Mouse (Mus musculus) frontal cortex, postnatal 14 days (tissue): ENCODE results near the gene Pfdn6.
"Not testable (repeated sequence)": the region's sequence is repeated elsewhere in the genome, so short reads cannot be mapped to it uniquely, and the experiment has no call there.

Source experiments
- DNase-seq, 2 experiments: peaks; one replicate each; pipeline ENCODE4 v3.0.0; 2022; ENCODE audit warnings: low spot score in 2 of 2

Gene Pfdn6

DNA sequence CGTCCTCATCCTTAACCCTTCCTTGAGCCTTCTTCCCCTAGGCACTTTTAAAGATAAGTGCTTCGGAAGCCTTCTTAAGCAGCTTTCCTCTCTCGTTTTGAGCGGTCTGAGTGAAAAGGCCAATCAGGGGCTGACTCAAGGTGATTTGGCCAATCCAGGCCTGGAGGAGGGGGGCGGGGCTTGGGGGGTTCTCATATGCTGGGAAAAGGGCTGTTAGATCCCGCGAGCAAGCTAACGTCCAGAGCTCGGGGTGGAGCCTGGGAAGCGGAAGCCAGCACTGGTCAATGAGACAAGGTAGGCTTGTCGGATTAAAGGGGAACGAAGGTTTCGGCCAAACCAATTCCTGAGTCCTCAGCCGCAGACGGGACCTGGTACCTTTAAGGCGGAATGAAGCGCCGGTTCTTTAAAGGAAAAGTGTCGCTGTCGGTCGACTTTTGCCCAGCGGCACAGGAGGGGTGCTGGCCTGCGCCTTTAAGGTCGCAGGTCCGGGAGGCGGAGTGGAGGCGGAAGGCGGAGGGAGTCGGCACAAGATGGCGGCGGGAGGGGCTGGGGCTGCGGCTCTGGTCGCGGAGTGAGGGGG is 24.4 kb downstream of the Pfdn6 start, which contains the start of the genes Tapbp and Zbtb22:
Gene Tapbp, plus strand, starts transcription at position 229 of the 580 bp plus-strand sequence.
Gene Zbtb22, plus strand, starts transcription at position 234 of the 580 bp plus-strand sequence.
- peak; percentile 93 to 97 for DNase-seq

DNA sequence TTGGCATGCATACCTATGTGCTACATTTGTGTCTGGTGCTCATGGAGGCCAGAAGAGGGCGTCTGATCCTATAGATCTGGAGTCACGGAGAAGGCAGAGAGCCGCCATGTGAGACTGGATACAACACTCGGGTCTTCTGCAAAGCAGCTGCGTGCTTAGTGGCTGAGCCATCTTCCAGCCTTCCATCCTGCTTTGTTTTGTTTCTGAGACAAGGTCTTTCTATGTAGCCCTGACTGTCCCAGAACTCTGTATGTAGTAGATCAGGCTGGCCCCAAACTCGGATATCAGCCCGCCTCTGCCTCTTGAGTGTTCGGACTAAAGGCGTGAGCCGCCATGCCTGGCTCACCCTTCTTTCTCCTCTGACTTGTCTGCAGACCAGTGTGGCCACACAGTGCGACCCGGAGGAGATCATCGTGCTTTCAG is 25.2 kb downstream of the Pfdn6 start:
- no peak for DNase-seq

DNA sequence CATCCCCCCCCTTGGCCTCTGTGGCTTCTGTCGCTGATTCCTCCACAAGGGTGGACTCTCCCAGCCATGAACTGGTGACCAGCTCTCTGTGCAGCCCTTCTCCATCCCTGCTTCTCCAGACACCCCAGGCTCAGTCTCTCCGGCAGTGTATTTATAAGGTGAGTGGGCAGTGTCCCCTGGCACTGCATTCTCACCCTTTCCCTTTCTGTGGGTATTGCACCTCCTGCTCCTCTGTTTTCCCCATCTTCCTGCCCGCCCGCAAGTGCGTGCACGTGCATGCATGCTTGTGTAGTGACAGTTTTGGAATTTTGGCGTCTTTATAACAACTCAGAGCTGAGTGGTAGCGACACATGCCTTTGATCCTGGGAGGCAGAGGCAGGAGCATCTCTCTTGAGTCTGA is 26.2 kb downstream of the Pfdn6 start:
- no peak for DNase-seq

DNA sequence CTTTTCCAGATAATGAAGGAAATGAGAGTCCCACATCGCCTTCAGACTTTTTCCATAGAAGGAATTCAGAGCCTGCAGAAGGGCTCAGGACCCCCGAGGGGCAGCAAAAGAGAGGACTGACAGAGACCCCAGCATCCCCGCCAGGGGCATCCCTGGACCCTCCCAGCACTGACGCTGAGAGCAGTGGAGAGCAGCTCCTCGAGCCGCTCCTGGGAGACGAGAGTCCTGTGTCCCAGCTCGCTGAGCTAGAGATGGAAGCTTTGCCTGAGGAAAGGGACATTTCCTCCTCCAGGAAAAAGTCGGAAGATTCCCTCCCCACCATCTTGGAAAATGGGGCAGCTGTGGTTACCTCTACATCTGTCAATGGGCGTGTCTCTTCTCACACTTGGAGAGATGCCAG is 26.9 kb downstream of the Pfdn6 start:
- DNase-seq = no peak

DNA sequence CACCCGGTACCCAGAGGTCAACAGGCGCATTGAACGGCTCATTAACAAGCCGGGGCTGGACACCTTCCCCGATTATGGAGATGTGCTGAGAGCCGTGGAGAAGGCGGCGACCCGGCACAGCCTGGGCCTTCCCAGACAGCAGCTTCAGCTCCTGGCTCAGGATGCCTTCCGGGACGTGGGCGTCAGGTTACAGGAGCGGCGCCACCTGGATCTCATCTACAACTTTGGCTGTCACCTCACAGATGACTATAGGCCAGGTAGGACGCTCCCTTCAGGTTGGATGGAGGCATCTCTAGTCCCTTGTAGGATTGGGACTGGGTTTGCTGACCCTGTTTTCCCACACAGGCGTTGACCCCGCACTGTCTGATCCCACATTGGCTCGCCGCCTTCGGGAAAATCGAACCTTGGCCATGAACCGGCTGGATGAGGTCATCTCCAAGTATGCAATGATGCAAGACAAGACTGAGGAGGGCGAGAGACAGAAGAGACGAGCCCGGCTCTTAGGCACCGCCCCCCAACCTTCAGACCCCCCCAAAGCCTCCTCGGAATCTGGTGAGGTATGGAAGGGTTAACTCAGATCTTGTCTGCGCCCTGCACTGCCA is 28.2 kb downstream of the Pfdn6 start:
- no peak for DNase-seq

DNA sequence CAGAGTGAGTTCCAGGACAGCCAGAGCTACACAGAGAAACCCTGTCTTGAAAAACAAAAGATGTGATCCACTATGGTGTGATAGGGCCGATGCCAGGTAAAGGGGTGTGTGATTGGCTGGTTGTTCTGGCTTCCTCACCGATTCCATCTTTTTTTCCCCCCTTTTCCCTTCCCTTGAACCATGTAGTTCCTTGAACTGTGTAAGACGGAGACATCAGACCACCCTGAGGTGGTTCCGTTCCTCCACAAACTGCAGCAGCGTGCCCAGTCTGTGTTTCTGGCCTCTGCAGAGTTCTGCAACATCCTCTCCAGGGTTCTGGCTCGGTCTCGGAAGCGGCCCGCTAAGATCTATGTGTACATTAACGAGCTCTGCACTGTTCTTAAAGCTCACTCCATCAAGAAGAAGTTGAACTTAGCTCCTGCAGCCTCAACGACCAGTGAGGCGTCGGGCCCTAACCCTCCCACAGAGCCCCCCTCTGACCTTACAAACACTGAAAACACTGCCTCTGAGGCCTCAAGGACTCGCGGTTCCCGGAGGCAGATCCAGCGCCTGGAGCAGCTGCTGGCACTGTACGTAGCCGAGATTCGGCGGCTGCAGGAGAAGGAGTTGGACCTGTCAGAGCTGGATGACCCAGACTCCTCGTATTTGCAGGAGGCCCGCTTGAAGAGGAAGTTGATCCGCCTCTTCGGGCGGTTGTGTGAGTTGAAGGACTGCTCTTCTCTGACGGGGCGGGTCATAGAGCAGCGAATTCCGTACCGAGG is 28.9 kb downstream of the Pfdn6 start:
- DNase-seq = peak in 1 of 2 experiments; percentile 5

DNA sequence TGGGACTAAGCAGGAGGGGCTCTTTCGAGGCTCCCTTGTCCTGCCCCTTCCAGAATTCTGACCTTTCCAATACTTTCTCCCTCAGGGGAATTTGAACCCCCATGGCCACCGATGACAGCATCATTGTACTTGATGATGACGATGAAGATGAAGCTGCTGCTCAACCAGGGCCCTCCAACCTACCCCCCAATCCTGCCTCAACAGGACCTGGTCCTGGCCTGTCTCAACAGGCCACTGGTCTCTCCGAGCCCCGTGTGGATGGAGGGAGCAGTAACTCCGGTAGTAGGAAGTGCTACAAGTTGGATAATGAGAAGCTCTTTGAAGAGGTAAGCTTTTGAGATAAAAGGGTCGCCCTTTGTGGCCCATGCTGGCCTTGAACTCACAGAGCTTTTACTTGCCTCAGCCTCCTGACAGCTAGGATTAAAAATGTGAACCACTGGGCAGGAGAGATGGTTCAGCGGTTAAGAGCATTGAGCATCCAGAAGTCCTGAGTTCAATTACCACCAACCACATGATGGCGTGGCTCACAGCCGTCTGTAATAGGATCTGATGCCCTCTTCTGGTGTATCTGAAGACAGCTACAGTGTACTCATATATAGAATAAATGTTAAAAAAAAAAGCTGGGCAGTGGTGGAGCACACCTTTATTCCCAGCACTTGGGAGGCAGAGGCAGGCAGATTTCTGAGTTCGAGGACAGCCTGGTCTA is 29.6 kb downstream of the Pfdn6 start:
- DNase-seq = no peak

DNA sequence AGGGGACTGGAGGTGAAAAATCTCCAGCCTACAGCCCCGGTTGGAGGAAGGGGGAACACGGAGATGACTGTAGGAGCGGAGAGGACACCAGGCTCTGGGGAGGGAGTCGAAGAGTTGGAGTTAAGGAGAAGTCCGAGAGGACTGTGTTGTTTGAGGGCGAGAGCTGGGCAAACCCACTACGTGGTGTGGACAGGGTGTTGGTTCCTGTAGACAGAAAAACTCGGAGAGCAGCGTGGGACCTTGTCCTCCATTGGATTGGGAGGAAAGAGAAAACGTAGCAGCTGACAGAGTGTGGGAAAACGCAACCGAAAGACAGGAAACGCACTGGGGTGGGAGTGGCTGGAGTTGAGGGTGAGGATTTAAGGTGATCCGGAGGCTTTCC is 30.3 kb downstream of the Pfdn6 start:
- DNase-seq = no peak

DNA sequence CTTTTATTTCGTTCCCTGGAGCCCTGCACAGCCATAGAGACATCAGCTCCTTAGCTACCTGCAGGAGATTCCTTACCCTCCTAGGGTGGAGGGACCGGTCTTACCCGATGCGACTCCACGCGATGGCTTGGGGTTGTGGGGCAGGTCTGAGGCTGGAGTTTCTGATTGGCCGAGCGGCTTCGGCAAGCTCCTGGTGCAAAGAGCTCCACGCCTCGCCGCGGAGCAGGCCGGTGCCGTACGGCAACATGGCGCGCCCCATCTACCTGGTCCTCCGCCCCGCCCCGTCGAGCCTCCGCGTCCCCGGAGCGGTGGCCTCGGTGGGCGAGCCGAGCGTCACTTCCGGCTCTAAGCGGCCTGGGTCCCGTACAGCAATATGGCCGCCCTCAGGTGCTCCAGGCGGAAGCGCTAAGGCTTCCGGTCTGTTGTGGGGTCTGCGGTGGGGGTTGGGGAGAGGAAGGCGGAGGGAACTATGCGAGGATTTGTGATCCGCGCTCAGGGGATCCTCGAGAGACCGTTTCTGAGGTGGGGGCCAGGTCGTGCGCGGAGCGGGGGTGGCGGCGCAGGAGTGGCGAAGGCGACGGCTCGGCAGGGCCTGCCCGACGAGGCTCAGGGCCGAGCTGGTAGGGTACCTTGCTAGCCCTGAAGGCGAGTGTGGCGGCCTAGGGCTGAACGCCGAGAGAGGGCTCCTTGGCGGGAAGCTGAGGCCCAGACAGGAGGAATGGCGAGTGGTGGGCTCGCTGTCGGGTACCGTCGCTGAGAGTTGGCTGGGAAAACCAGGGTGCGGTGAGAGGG is 30.9 kb downstream of the Pfdn6 start, which contains the start of gene Daxx:
Gene Daxx, plus strand, starts transcription at position 338 of the 792 bp plus-strand sequence.
- peak; percentile 95 to 97 for DNase-seq

DNA sequence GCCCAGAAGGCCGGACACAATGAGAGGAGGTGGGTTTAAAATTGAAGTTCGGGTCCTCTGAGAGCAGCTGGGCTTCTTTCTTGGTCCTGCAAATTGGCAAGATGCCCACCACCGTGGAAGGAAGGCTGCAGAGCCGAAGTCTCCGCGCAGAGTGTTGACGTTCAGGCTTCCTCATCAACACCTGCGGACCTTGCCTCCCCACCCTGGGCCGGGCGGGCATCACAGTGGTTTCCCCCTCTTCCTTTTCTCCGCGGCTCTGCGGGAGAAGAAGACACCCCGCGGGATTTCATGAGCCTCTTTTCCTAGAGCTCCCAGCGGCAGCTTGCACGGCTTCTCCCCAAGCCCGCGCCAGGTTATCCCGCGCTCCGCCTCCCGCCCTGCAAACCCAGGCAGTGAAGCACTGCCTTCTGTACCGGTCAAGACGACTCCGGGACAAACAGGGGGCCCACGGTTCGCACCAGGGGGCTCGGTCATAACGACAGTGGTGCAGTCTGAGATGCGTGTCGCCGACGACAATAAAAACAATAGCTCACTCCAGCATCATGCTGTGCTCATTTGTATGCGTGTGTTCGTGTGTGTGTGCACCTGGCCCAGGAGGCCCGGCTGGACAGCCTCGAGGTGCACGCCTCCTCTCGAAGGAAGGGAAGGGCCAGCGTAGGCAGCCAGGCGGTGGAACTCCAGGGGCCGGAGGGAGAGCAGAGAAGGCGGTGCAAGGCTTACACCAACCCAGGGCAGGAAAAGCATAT is 31.6 kb downstream of the Pfdn6 start:
- DNase-seq = peak; percentile 51 to 56

DNA sequence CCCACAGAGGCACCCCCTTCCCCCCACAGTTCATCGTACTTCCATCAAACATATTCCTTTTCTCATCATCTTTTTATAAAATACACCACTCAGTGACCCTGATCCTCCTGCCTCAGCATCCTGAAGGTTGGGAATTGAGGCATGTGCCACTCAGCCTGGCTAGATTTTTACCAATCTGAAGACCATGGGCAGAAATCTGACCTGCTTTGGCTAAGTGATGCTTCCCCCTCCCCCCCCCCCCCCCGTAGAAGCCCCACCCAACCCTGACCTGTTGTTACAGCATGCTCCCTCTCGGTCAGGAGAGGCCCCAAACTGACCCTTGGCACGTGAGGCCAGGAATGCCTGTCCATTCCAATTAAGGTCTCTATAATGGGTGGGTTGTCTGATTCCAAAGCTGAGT is 35.3 kb downstream of the Pfdn6 start, which contains the start of gene Platr17:
Gene Platr17, plus strand, starts transcription at position 301 of the 400 bp plus-strand sequence.
- DNase-seq = not testable (repeated sequence)

DNA sequence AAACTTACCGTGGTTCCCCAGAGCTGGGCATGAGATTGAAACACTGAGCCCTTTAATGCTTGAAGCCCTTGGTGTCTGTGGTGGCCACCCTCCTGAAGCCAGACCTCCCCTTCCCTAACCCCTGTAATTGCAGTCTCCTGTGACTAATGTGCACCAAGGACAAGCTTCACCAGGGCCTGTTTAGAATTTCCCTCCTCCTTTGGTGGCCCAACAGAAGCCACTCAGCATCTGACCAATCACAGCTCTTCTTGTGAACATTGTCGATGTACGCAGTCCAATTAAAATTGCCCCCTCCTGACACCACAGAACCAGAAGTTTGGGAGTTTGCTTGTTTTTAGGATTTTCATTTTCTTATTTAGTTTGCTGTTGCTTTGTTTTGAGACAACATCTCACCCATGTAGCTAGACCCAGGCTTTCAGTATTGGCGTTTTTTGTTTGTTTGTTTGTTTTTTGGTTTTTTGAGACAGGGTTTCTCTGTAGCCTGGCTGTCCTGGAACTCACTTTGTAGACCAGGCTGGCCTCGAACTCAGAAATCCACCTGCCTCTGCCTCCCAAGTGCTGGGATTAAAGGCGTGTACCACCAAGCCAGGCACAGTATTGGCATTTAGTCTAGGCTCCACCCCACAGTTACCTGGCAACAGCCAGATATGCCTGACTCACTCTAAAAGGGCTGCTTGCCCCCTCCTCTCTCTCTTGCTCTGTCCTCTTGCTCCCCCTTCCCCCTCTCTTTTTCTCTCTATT is 36.1 kb downstream of the Pfdn6 start:
- DNase-seq = not testable (repeated sequence)

DNA sequence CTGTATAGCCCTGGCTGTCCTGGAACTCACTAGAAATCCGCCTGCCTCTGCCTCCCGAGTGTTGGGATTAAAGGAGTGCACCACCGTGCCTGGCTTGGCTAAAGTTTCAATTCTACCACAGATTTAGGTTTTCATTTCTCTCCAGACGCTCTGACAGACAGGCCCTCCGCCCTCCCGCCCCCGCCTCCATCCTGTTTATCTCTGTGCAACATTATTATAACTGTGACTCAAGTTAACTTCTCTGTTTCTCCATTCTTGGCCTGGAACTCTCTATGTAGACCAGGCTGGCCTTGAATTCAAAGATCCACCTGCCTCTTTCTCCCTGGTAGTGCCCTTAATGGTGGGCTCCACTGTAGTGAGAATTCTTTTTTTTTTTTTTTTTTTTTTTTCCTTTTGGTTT is 37.7 kb downstream of the Pfdn6 start:
- DNase-seq = no peak

DNA sequence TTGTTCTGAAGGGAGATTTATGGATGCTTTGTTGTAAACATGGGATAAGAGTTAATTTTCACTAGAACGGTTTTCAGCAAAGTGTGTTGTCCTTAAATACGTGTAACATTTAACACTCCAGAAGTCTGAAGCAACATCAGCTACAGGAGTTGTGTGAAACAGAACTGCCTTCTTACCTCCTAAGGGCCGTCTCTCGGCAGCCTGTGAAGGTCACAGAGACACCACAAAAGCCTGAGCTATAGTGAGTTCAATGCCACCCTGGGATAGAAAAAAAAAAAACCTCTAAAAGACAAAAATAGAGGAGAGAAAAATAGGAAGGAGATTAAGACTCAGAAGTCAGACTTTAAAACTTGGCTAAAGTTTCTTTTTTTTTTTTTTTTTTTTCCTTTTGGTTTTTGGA is 38.1 kb downstream of the Pfdn6 start:
- no peak for DNase-seq

DNA sequence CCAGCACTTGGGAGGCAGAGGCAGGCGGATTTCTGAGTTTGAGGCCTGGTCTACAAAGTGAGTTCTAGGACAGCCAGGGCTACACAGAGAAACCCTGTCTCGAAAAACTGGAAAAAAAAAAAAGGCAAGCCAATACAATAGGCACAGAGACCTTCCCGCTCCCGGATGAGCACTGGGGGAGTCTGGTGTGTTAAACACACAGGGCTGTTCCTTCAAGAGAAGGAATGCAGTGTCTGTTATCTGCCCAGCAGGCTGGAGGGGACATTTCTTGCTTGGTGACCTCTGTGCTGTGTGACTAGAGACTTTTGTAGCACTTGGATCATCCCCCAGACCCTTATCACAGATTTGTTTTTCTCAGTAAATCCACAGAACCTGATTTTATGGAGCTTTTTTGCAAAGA is 38.5 kb downstream of the Pfdn6 start:
- no peak for DNase-seq

DNA sequence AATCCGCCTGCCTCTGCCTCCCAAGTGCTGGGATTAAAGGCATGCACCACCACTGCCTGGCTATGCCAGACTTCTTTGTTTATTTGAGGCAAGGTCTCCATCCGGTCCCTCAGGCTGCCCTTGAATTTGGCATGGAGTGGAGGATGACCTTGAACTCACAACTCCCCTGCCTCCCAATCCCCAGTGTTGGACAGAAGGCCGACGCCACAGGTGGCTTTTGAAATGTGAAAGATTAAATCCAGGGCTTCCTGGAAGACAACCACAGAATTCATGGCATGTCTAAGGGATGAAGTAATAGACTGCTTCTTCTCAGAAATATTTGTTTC is 39.2 kb downstream of the Pfdn6 start:
- no peak for DNase-seq

DNA sequence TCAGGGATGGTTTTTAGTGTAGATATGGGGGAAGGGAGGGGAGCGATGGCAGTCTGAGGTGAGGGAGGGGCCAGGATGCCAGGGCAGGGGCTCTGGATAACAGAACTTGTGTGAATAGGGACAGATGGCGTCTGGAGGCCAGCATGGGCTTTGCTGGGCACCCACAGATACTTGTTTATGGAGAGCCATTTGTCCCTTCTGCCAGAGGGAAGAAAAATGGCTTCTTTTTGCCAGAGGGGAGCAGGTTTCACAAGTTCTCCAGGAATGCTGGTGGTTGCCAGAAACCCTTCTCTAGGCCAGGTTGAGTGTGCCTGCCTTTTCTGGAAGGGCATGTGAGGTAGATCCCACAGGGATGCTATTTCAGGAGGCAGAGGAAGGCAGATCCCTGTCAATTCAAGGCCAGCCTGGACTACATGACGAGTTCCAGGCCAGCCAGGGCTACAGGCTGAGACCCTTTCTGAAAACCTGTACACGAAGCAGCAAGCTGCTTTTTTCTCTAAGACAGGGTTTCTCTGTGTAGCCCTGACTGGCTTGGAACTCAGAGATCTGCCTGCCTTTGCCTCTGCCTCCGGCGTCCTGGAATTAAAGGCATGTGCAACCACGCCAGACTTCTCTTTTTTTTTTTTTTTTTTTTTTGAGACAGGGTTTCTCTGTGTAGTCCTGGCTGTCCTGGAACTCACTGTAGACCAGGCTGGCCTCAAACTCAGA is 39.7 kb downstream of the Pfdn6 start:
- no peak for DNase-seq

DNA sequence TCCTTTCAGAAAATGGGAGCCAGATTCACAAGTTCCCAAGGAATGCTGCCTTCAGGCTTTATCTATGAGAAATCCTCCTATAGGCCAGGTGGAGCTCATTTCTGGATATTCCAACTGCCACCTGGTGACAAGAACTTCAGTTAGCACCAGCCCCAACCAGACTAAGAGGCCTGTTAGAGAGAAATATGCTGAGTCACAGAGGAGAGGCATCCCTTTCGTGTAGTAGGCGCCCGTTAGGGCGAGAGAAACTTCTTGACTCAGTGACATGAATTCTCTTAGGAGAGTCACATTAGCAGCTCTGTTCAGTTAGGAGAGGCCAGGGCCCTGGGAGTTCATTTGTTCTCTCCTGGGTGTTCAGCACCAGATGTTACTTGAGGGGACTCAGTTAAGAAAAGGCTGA is 40.5 kb downstream of the Pfdn6 start:
- DNase-seq = no peak

DNA sequence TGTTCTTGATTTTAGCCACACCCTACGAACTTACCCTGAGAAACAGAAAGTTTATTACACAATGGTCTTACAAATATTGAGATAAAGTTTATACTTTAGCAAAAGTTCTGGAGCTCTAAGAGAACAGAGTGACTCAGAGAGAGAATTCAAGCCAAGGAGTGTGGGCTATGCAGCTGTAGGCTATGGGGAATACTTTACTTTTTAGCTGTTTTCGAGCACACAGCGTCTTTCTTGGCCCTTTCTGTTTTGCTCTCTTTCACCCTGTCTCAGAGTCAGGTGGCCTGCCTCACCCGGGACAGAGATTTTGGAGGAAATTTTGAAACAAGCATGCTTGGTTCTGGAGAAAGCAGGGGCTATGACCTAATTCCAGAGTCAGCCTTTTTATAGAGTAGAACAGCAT is 42.0 kb downstream of the Pfdn6 start:
- DNase-seq = not testable (repeated sequence)
